Mouse (Mus musculus): Measurements from ENCODE around the gene Dcst1.
A peak's percentile ranks its signal among the peaks of the same experiment; 100 is the strongest.

Gene Dcst1

GRCm38 (mm10) chr3:89360237-89360636 lies 4.8 kb downstream of the Dcst1 start:
- no peak for DNase-seq

GRCm38 (mm10) chr3:89359630-89360029 lies 5.4 kb downstream of the Dcst1 start:
- DNase-seq: no peak

- DNase-seq: no peak
Observed at GRCm38 (mm10) chr3:89356029-89356428, 9.0 kb downstream of the Dcst1 start.

GRCm38 (mm10) chr3:89355512-89355902 lies 9.5 kb downstream of the Dcst1 start:
- DNase-seq: peak; percentile 46

GRCm38 (mm10) chr3:89354816-89355511 lies 10.1 kb downstream of the Dcst1 start:
- peak; percentile 91 for DNase-seq

- DNase-seq: peak; percentile 55
Observed at GRCm38 (mm10) chr3:89351271-89351670, 13.8 kb downstream of the Dcst1 start.

- peak; percentile 95 for DNase-seq
Observed at GRCm38 (mm10) chr3:89349869-89350501, 15.1 kb downstream of the Dcst1 start, which contains the start of gene Adam15. Gene Adam15, minus strand, starts transcription at chr3:89349996.

GRCm38 (mm10) chr3:89348911-89349868 lies 15.9 kb downstream of the Dcst1 start:
- peak; percentile 79 for DNase-seq

GRCm38 (mm10) chr3:89347916-89348315 lies 17.1 kb downstream of the Dcst1 start:
- peak; percentile 61 for DNase-seq

- no peak for DNase-seq
Observed at GRCm38 (mm10) chr3:89346815-89347540, 18.1 kb downstream of the Dcst1 start.

GRCm38 (mm10) chr3:89343279-89343678 lies 21.8 kb downstream of the Dcst1 start:
- no peak for DNase-seq

- no peak for DNase-seq
Observed at GRCm38 (mm10) chr3:89341794-89342193, 23.3 kb downstream of the Dcst1 start.

GRCm38 (mm10) chr3:89340465-89340864 lies 24.6 kb downstream of the Dcst1 start:
- peak; percentile 77 for DNase-seq

- peak; percentile 76 for DNase-seq
Observed at GRCm38 (mm10) chr3:89339416-89339815, 25.6 kb downstream of the Dcst1 start.

- peak; percentile 77 for DNase-seq
Observed at GRCm38 (mm10) chr3:89337721-89338578, 27.1 kb downstream of the Dcst1 start, which contains the start of gene Efna4. Gene Efna4, minus strand, starts transcription at chr3:89338028.

- DNase-seq: no peak
Observed at GRCm38 (mm10) chr3:89337062-89337720, 27.9 kb downstream of the Dcst1 start.

GRCm38 (mm10) chr3:89336529-89336928 lies 28.5 kb downstream of the Dcst1 start:
- DNase-seq: no peak

GRCm38 (mm10) chr3:89333053-89333452 lies 32.0 kb downstream of the Dcst1 start:
- no peak for DNase-seq

- DNase-seq: no peak
Observed at GRCm38 (mm10) chr3:89332476-89332875, 32.6 kb downstream of the Dcst1 start.

- DNase-seq: no peak
Observed at GRCm38 (mm10) chr3:89332013-89332412, 33.0 kb downstream of the Dcst1 start.

GRCm38 (mm10) chr3:89331561-89331960 lies 33.5 kb downstream of the Dcst1 start:
- DNase-seq: no peak
